Mouse (Mus musculus): ENCODE data around the gene Tns1. TPM values are rescaled to one million over a fixed set of nuclear protein-coding genes. Genes with fewer than 3 reads are reported as not detected.
A peak's percentile ranks its signal among the peaks of the same experiment; 100 is the strongest.

The Tns1 gene
- polyA plus RNA-seq, 1 experiment from 2014 or later: 15.6 TPM

DNA sequence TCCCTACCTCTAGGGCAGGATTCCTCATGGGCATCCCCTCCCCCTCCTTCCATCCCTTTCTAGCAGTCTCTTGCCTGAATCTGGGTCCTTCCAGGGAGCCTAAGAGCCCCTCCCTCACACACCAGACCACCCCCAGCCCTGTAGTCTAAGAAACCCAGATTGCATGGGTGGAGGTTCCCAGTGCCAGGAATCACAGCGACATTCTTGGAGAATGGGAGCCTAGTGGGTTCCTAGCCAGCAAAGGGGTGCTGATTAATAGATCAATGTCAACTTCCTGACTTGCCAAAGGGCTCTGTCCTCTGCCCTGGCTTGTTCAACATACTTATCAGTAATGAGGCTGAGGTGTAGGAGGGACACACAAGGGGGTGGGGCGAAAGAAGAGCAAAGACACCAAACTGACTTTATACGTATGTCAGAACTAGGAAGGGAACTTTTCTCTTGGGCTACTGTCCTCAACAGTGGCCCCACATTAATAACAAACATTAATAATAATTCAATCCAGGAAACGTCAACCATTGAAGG is 80.6 kb downstream of the Tns1 start:
- Histone ChIP-seq H3K4me2 (ENCODE audit: low read depth, low read length, severe bottlenecking) (no peak overlapping the region), H3K9me3 (ENCODE audit: control insufficient read depth, low read length) (no peaks in the 10 kb centered on the region), H3K27ac (ENCODE audit: low read depth, low read length) (no peak overlapping the region), H3K27me3 (ENCODE audit: control insufficient read depth, insufficient read depth, low read length) (no peaks in the 10 kb centered on the region), H3K4me3 (ENCODE audit: low read depth, low read length) (no peak overlapping the region), H3K9ac (ENCODE audit: low read length) (no peak overlapping the region), H3K4me1 (replicated peaks; ENCODE audit: control insufficient read depth, insufficient read depth, low read length) (peaks cover 2% of the 10 kb centered on the region; the same call in 1 of the 2 replicates), H3K36me3 (ENCODE audit: control insufficient read depth, insufficient read depth, low read length) (no peaks in the 10 kb centered on the region)
- WGBS: 74% methylated on average over 4 of the region's 4 CpGs
- ATAC-seq (replicated peaks; ENCODE audit: low FRiP score) (no peak), DNase-seq (ENCODE audit: low spot score) (no peak)

DNA sequence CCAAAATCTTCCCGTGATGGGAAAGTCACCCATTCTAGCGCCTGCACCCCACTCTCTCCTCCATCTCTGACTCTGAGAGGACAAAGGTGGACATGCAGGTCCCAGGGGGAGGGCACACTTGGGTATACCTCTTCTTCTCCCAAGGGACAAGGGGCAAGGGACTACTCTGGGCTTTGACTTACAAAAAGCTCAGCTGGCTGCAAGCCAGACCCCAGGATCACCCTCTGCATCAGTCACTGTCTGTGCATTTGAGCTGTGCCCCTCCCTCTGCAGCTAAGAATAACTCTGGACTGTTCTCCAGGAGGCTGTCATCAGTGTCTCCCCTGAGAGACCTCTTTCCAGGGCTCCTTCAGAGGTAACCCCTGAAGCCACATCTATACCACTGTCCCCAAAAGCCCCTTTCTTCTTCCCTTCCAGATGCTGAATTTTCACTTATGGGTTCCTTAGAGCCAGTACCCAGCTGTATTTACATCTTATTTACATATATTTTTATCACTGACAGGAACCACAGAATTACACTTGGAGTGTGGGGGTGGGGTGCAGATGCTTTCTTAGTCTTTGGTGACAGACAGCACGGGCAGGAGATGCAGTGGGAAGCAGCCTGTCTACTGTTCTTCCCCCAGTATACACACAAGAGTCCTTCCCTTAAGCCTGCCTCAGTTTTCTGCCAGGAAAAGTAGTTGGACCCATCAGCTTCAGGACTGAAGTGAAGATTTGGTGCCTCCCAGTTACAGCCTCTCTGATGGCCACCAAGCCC is 81.4 kb downstream of the Tns1 start:
- WGBS: 69% methylated on average over 3 of the region's 3 CpGs
- H3K9ac ChIP-seq (ENCODE audit: low read length): no peak overlapping the region
- no peak overlapping the region for H3K4me2 ChIP-seq (ENCODE audit: low read depth, low read length, severe bottlenecking)
- H3K36me3 ChIP-seq (ENCODE audit: control insufficient read depth, insufficient read depth, low read length): no peaks in the 10 kb centered on the region
- H3K27me3 ChIP-seq (ENCODE audit: control insufficient read depth, insufficient read depth, low read length): no peaks in the 10 kb centered on the region
- no peak overlapping the region for H3K4me3 ChIP-seq (ENCODE audit: low read depth, low read length)
- ATAC-seq (replicated peaks; ENCODE audit: low FRiP score) (no peak), DNase-seq (ENCODE audit: low spot score) (no peak)
- peaks cover 2% of the 10 kb centered on the region; the same call in 1 of the 2 replicates for H3K4me1 ChIP-seq (replicated peaks; ENCODE audit: control insufficient read depth, insufficient read depth, low read length)
- no peaks in the 10 kb centered on the region for H3K9me3 ChIP-seq (ENCODE audit: control insufficient read depth, low read length)
- H3K27ac ChIP-seq (ENCODE audit: low read depth, low read length): no peak overlapping the region

DNA sequence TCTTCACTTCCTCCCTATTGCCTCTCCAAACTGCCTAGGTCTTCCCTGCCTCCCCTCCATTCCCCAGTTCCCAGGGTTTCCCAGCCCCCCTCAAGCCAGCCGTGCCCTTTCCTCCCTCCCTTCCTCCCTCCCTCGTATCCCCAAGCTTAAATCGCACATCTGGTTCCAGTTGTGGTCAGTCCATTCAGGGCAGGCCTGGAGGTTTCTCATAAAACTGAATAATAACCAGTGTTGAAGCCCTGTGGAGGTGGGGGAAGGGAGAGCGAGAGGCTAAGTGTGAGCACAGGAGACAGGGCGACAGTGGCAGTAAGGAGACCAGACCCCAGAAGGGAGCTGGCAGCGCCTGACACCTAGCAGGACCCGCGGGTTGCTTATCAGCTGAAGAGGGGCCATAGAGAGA is 82.6 kb downstream of the Tns1 start:
- no peak overlapping the region for H3K9ac ChIP-seq (ENCODE audit: low read length)
- H3K9me3 ChIP-seq (ENCODE audit: control insufficient read depth, low read length): no peaks in the 10 kb centered on the region
- no peak for ATAC-seq (replicated peaks; ENCODE audit: low FRiP score)
- no peak overlapping the region for H3K27ac ChIP-seq (ENCODE audit: low read depth, low read length)
- no peak overlapping the region for H3K4me2 ChIP-seq (ENCODE audit: low read depth, low read length, severe bottlenecking)
- H3K4me1 ChIP-seq (replicated peaks; ENCODE audit: control insufficient read depth, insufficient read depth, low read length): peaks cover 6% of the 10 kb centered on the region; the same call in 1 of the 2 replicates
- WGBS: 58% methylated on average over 8 of the region's 8 CpGs
- H3K36me3 ChIP-seq (ENCODE audit: control insufficient read depth, insufficient read depth, low read length): no peaks in the 10 kb centered on the region
- H3K27me3 ChIP-seq (ENCODE audit: control insufficient read depth, insufficient read depth, low read length): peaks cover 5% of the 10 kb centered on the region; the same call in 1 of the 2 replicates
- no peak for DNase-seq (ENCODE audit: low spot score)
- H3K4me3 ChIP-seq (ENCODE audit: low read depth, low read length): no peak overlapping the region

DNA sequence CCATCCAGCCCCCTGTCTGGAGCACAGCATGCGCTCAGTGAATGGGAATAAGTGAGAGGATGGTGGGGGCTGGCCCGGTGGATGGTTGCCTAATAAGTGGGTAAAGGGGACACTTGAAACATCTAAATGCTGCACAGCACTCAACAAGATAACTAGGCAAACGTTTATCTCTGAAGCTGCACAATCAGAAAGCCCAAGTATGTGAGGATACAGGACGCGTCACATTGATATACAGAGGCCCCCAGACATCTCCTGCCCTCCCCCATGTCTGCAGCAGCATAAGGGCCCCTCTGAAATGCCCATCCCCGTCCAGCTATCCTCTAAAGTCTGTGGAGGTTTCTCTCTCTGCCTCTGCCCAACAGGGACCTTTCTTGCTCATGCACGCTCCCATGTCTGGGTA is 83.1 kb downstream of the Tns1 start:
- no peak overlapping the region for H3K4me3 ChIP-seq (ENCODE audit: low read depth, low read length)
- H3K9ac ChIP-seq (ENCODE audit: low read length): no peak overlapping the region
- H3K9me3 ChIP-seq (ENCODE audit: control insufficient read depth, low read length): no peaks in the 10 kb centered on the region
- no peak overlapping the region for H3K4me2 ChIP-seq (ENCODE audit: low read depth, low read length, severe bottlenecking)
- no peak for ATAC-seq (replicated peaks; ENCODE audit: low FRiP score)
- H3K27me3 ChIP-seq (ENCODE audit: control insufficient read depth, insufficient read depth, low read length): peaks cover 7% of the 10 kb centered on the region; the same call in 1 of the 2 replicates
- 71% methylated on average over 7 of the region's 7 CpGs for WGBS
- H3K4me1 ChIP-seq (replicated peaks; ENCODE audit: control insufficient read depth, insufficient read depth, low read length): peaks cover 6% of the 10 kb centered on the region; the same call in 1 of the 2 replicates
- no peak overlapping the region for H3K27ac ChIP-seq (ENCODE audit: low read depth, low read length)
- DNase-seq (ENCODE audit: low spot score): no peak
- no peaks in the 10 kb centered on the region for H3K36me3 ChIP-seq (ENCODE audit: control insufficient read depth, insufficient read depth, low read length)

DNA sequence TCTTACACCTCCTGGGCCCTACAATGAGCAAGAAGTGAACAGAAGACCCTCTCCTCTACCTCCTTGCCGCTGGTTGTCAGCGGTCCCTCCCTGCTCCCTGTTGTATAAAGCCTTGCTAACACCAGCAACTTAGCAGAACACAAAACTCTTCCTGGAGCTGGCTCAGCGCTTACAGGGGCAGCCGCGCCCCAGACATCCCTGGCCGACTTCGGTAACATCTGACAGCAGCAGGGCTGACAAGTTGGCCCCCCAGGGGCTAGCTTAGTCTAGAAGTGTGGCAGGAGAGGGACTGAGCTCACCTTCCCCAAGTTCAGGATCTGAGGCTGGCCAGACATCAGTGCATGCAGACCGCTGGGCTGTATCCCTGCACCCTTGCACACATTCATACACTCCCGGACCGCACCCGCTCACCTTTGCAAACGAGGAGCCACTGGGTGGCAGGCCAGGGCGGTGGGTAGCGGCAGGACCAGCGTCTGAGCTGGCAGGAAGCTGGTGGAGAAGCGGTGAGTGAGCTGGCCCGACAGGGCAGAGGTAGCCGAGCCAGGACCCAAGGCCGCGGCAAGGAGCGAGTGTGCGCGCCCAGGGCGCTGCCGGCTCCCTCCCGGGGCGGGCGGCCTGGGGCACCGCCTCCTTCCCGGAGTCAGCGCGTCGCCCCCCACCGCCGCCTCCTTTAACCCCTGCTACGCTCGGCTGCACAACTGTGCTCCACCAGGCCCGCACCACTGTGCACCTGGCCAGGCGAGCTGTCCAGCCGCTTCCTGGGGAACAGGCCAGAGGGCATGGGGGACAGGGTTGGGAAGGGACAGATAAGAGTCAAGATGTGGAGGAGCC is 87.5 kb downstream of the Tns1 start:
- Histone ChIP-seq H3K27me3 (ENCODE audit: control insufficient read depth, insufficient read depth, low read length) (peaks cover 10% of the 10 kb centered on the region), H3K4me2 (ENCODE audit: low read depth, low read length, severe bottlenecking) (peak overlapping the region; percentile 52), H3K9me3 (ENCODE audit: control insufficient read depth, low read length) (no peaks in the 10 kb centered on the region), H3K36me3 (ENCODE audit: control insufficient read depth, insufficient read depth, low read length) (no peaks in the 10 kb centered on the region), H3K4me1 (replicated peaks; ENCODE audit: control insufficient read depth, insufficient read depth, low read length) (peaks cover 4% of the 10 kb centered on the region; the same call in 1 of the 2 replicates), H3K9ac (ENCODE audit: low read length) (peak overlapping the region; percentile 27; the same call in 1 of the 2 replicates), H3K27ac (ENCODE audit: low read depth, low read length) (no peak overlapping the region), H3K4me3 (ENCODE audit: low read depth, low read length) (peak overlapping the region; percentile 23)
- ATAC-seq (replicated peaks; ENCODE audit: low FRiP score) (peak; percentile 24; the same call in 1 of the 2 replicates), DNase-seq (ENCODE audit: low spot score) (peak; percentile 62)
- 2% methylated on average over 39 of the region's 40 CpGs for WGBS

DNA sequence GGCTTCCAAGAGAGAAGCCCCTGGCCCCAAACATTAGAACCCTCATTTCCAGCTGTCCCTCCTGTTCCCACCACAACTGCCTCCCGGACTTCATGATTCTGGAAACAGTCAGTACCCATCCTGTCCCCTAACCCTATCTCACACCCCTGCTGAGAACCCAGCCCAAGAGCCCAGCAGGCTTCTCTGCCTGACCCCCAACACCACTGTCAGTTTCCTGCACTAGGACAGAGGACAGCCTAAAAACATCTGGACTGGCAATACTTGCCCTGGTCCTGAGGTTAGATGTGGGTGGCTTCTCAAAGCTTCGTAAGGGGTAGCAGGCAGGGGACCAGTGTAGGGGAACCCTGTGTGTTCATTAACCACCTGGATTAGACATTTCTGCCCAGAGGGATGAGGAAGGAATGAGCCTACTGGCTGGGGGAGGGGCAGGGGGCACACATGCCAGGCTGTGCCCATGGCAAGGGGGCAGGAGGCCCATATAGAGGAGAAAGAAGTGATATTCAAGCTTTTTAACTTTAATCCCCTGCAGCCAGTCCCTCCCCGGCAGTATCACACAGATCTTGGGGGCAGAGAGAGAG is 88.2 kb downstream of the Tns1 start:
- Histone ChIP-seq H3K9ac (ENCODE audit: low read length) (no peak overlapping the region), H3K36me3 (ENCODE audit: control insufficient read depth, insufficient read depth, low read length) (no peaks in the 10 kb centered on the region), H3K4me3 (ENCODE audit: low read depth, low read length) (no peak overlapping the region), H3K4me2 (ENCODE audit: low read depth, low read length, severe bottlenecking) (no peak overlapping the region), H3K4me1 (replicated peaks; ENCODE audit: control insufficient read depth, insufficient read depth, low read length) (peaks cover 5% of the 10 kb centered on the region; the same call in 1 of the 2 replicates), H3K27me3 (ENCODE audit: control insufficient read depth, insufficient read depth, low read length) (peaks cover 10% of the 10 kb centered on the region), H3K9me3 (ENCODE audit: control insufficient read depth, low read length) (no peaks in the 10 kb centered on the region), H3K27ac (ENCODE audit: low read depth, low read length) (no peak overlapping the region)
- ATAC-seq (replicated peaks; ENCODE audit: low FRiP score): no peak
- no peak for DNase-seq (ENCODE audit: low spot score)
- 61% methylated on average over 3 of the region's 3 CpGs for WGBS

DNA sequence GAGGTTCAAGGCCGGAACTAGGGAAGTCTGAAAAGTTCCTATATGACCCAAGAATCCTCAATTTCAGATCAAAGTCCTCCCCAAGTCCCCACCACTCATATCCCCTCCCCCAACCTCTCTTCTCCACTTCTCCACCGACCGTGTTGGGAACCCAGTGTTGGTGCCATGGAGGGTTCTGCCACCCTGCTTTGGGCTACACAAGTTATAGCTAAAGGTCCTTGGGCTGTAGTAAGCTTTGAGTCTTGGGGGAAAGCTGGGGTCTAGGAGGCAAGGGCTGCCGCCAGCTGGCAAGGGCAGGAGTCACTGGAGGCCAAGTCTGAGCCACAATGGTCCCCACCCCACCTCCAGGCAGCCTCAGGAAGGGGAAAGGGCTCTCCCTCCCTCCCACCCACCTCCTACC is 88.8 kb downstream of the Tns1 start:
- Histone ChIP-seq H3K4me1 (replicated peaks; ENCODE audit: control insufficient read depth, insufficient read depth, low read length) (peaks cover 6% of the 10 kb centered on the region; the same call in 1 of the 2 replicates), H3K4me2 (ENCODE audit: low read depth, low read length, severe bottlenecking) (no peak overlapping the region), H3K9ac (ENCODE audit: low read length) (no peak overlapping the region), H3K27me3 (ENCODE audit: control insufficient read depth, insufficient read depth, low read length) (peaks cover 10% of the 10 kb centered on the region), H3K27ac (ENCODE audit: low read depth, low read length) (no peak overlapping the region), H3K36me3 (ENCODE audit: control insufficient read depth, insufficient read depth, low read length) (no peaks in the 10 kb centered on the region), H3K9me3 (ENCODE audit: control insufficient read depth, low read length) (no peaks in the 10 kb centered on the region), H3K4me3 (ENCODE audit: low read depth, low read length) (no peak overlapping the region)
- ATAC-seq (replicated peaks; ENCODE audit: low FRiP score): no peak
- 74% methylated on average over 4 of the region's 4 CpGs for WGBS
- no peak for DNase-seq (ENCODE audit: low spot score)

DNA sequence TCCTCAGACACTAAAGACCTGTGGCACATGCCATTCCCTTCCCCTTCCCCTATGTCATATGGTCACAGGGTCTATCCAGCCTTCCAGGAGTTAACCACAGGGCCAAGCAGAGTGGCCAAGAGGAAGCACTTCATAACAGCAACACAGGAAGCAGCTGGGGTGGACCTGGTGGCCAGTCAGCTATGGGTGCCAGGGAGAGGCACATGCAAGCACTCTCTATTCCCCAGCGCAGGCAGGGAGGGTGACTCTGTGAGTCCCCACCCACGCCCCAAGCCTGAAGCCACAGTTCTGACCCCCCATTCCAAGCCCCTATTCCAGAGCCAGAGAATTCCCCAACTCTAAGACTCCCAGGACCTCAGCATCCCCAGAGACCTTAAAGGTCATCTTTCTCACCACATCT is 89.5 kb downstream of the Tns1 start:
- H3K27me3 ChIP-seq (ENCODE audit: control insufficient read depth, insufficient read depth, low read length): peaks cover 10% of the 10 kb centered on the region
- WGBS: 80% methylated on average over 2 of the region's 2 CpGs
- no peak overlapping the region for H3K9ac ChIP-seq (ENCODE audit: low read length)
- ATAC-seq (replicated peaks; ENCODE audit: low FRiP score): no peak
- no peak overlapping the region for H3K27ac ChIP-seq (ENCODE audit: low read depth, low read length)
- no peak for DNase-seq (ENCODE audit: low spot score)
- peaks cover 6% of the 10 kb centered on the region; the same call in 1 of the 2 replicates for H3K4me1 ChIP-seq (replicated peaks; ENCODE audit: control insufficient read depth, insufficient read depth, low read length)
- H3K4me2 ChIP-seq (ENCODE audit: low read depth, low read length, severe bottlenecking): no peak overlapping the region
- H3K4me3 ChIP-seq (ENCODE audit: low read depth, low read length): no peak overlapping the region
- no peaks in the 10 kb centered on the region for H3K36me3 ChIP-seq (ENCODE audit: control insufficient read depth, insufficient read depth, low read length)
- no peaks in the 10 kb centered on the region for H3K9me3 ChIP-seq (ENCODE audit: control insufficient read depth, low read length)
